Mouse (Mus musculus): ENCODE data around the gene 4930402H24Rik.

- no peak for TF ChIP-seq GATA1 (IDR thresholded peaks at IDR 0.05; ENCODE audit: borderline replicate concordance, low read length)
- no peak for TF ChIP-seq CTCF (IDR thresholded peaks at IDR 0.05; ENCODE audit: low read depth, low read length)
Measured at GRCm38 (mm10) chr2:130760876-130761275, 145.3 kb downstream of the 4930402H24Rik start.
